Mouse (Mus musculus): ENCODE data around the gene Dock8. TPM values are rescaled to one million over a fixed set of nuclear protein-coding genes. Genes with fewer than 3 reads are reported as not detected.

Dock8 gene
- polyA plus RNA-seq, 1 experiment from 2014 or later, result 17.6 TPM

- Histone ChIP-seq H3K36me3 (ENCODE audit: control insufficient read depth, insufficient read depth, low read length) (no peaks in the 10 kb centered on the region), H3K27me3 (replicated peaks; ENCODE audit: control insufficient read depth, insufficient read depth, low read length) (no peaks in the 10 kb centered on the region), H3K9ac (ENCODE audit: low read depth, low read length) (no peak overlapping the region), H3K4me3 (ENCODE audit: low read depth, low read length) (no peak overlapping the region), H3K4me2 (no peak overlapping the region), H3K9me3 (ENCODE audit: control insufficient read depth, low read length) (no peaks in the 10 kb centered on the region), H3K27ac (ENCODE audit: low read depth, low read length) (no peak overlapping the region), H3K4me1 (replicated peaks; ENCODE audit: control insufficient read depth, insufficient read depth, low read length) (peaks cover 11% of the 10 kb centered on the region)
- DNase-seq (ENCODE audit: low spot score), result no peak
- 0 out of 2 replicates have a peak, but pooled peaks have one; percentile 12 for ATAC-seq (replicated peaks; ENCODE audit: low FRiP score)
- 73% methylated on average over 6 of the region's 6 CpGs for WGBS
These were observed 5.8 kb upstream of the Dock8 start for GRCm38 (mm10) chr19:24993526-24993925.

- 29% methylated on average over 8 of the region's 8 CpGs for WGBS
- H3K4me1 ChIP-seq (replicated peaks; ENCODE audit: control insufficient read depth, insufficient read depth, low read length), result peaks cover 11% of the 10 kb centered on the region
- H3K36me3 ChIP-seq (ENCODE audit: control insufficient read depth, insufficient read depth, low read length), result no peaks in the 10 kb centered on the region
- no peak overlapping the region; the same call in 1 of the 2 replicates for H3K4me2 ChIP-seq
- ATAC-seq (replicated peaks; ENCODE audit: low FRiP score) (no peak), DNase-seq (ENCODE audit: low spot score) (no peak)
- no peaks in the 10 kb centered on the region for H3K27me3 ChIP-seq (replicated peaks; ENCODE audit: control insufficient read depth, insufficient read depth, low read length)
- no peak overlapping the region for H3K27ac ChIP-seq (ENCODE audit: low read depth, low read length)
- no peak overlapping the region for H3K4me3 ChIP-seq (ENCODE audit: low read depth, low read length)
- H3K9me3 ChIP-seq (ENCODE audit: control insufficient read depth, low read length), result no peaks in the 10 kb centered on the region
- H3K9ac ChIP-seq (ENCODE audit: low read depth, low read length), result no peak overlapping the region
These were observed 4.4 kb upstream of the Dock8 start for GRCm38 (mm10) chr19:24994900-24995299.

GRCm38 (mm10) chr19:24996815-24997704, 2.3 kb upstream of the Dock8 start:
- H3K4me2 ChIP-seq, result no peak overlapping the region
- ATAC-seq (replicated peaks; ENCODE audit: low FRiP score) (no peak), DNase-seq (ENCODE audit: low spot score) (no peak)
- H3K27me3 ChIP-seq (replicated peaks; ENCODE audit: control insufficient read depth, insufficient read depth, low read length), result peaks cover 4% of the 10 kb centered on the region
- H3K9me3 ChIP-seq (ENCODE audit: control insufficient read depth, low read length), result no peaks in the 10 kb centered on the region
- no peak overlapping the region for H3K9ac ChIP-seq (ENCODE audit: low read depth, low read length)
- WGBS, result 48% methylated on average over 12 of the region's 12 CpGs
- H3K27ac ChIP-seq (ENCODE audit: low read depth, low read length), result no peak overlapping the region
- H3K4me3 ChIP-seq (ENCODE audit: low read depth, low read length), result no peak overlapping the region
- no peaks in the 10 kb centered on the region for H3K36me3 ChIP-seq (ENCODE audit: control insufficient read depth, insufficient read depth, low read length)
- peaks cover 10% of the 10 kb centered on the region for H3K4me1 ChIP-seq (replicated peaks; ENCODE audit: control insufficient read depth, insufficient read depth, low read length)

GRCm38 (mm10) chr19:24998561-24998960, 773 bp upstream of the Dock8 start:
- H3K36me3 ChIP-seq (ENCODE audit: control insufficient read depth, insufficient read depth, low read length), result no peaks in the 10 kb centered on the region
- no peak for DNase-seq (ENCODE audit: low spot score)
- H3K4me1 ChIP-seq (replicated peaks; ENCODE audit: control insufficient read depth, insufficient read depth, low read length), result peaks cover 15% of the 10 kb centered on the region
- peak overlapping the region; percentile 80 for H3K27ac ChIP-seq (ENCODE audit: low read depth, low read length)
- peak overlapping the region; percentile 73 for H3K4me2 ChIP-seq
- H3K4me3 ChIP-seq (ENCODE audit: low read depth, low read length), result peak overlapping the region; percentile 78
- 34% methylated on average over 5 of the region's 5 CpGs for WGBS
- ATAC-seq (replicated peaks; ENCODE audit: low FRiP score), result peak; percentile 39; the same call in 1 of the 2 replicates
- no peaks in the 10 kb centered on the region for H3K9me3 ChIP-seq (ENCODE audit: control insufficient read depth, low read length)
- peak overlapping the region; percentile 84 for H3K9ac ChIP-seq (ENCODE audit: low read depth, low read length)
- peaks cover 4% of the 10 kb centered on the region for H3K27me3 ChIP-seq (replicated peaks; ENCODE audit: control insufficient read depth, insufficient read depth, low read length)

GRCm38 (mm10) chr19:25000153-25000552, 819 bp downstream of the Dock8 start:
- ATAC-seq (replicated peaks; ENCODE audit: low FRiP score) (no peak), DNase-seq (ENCODE audit: low spot score) (no peak)
- H3K27ac ChIP-seq (ENCODE audit: low read depth, low read length), result no peak overlapping the region; the same call in 1 of the 2 replicates
- 13% methylated on average over 9 of the region's 9 CpGs for WGBS
- peak overlapping the region; percentile 78 for H3K4me3 ChIP-seq (ENCODE audit: low read depth, low read length)
- peak overlapping the region; percentile 73 for H3K4me2 ChIP-seq
- no peaks in the 10 kb centered on the region for H3K9me3 ChIP-seq (ENCODE audit: control insufficient read depth, low read length)
- H3K4me1 ChIP-seq (replicated peaks; ENCODE audit: control insufficient read depth, insufficient read depth, low read length), result peaks cover 21% of the 10 kb centered on the region
- H3K36me3 ChIP-seq (ENCODE audit: control insufficient read depth, insufficient read depth, low read length), result no peaks in the 10 kb centered on the region
- H3K9ac ChIP-seq (ENCODE audit: low read depth, low read length), result peak overlapping the region; percentile 84
- H3K27me3 ChIP-seq (replicated peaks; ENCODE audit: control insufficient read depth, insufficient read depth, low read length), result peaks cover 4% of the 10 kb centered on the region

- peak overlapping the region; percentile 11; the same call in 1 of the 2 replicates for H3K9ac ChIP-seq (ENCODE audit: low read depth, low read length)
- peaks cover 21% of the 10 kb centered on the region for H3K4me1 ChIP-seq (replicated peaks; ENCODE audit: control insufficient read depth, insufficient read depth, low read length)
- H3K27ac ChIP-seq (ENCODE audit: low read depth, low read length), result no peak overlapping the region
- 69% methylated on average over 6 of the region's 6 CpGs for whole genome bisulfite sequencing
- H3K4me3 ChIP-seq (ENCODE audit: low read depth, low read length), result 0 out of 2 replicates have a peak overlapping the region, but pooled peaks have one; percentile 78
- peak overlapping the region; percentile 73 for H3K4me2 ChIP-seq
- DNase-seq (ENCODE audit: low spot score) (no peak), ATAC-seq (replicated peaks; ENCODE audit: low FRiP score) (no peak)
- peaks cover 4% of the 10 kb centered on the region for H3K27me3 ChIP-seq (replicated peaks; ENCODE audit: control insufficient read depth, insufficient read depth, low read length)
- H3K36me3 ChIP-seq (ENCODE audit: control insufficient read depth, insufficient read depth, low read length), result no peaks in the 10 kb centered on the region
- H3K9me3 ChIP-seq (ENCODE audit: control insufficient read depth, low read length), result no peaks in the 10 kb centered on the region
These were observed 2.7 kb downstream of the Dock8 start for GRCm38 (mm10) chr19:25002032-25002431.

- DNase-seq (ENCODE audit: low spot score) (no peak), ATAC-seq (replicated peaks; ENCODE audit: low FRiP score) (no peak)
- Histone ChIP-seq H3K9me3 (ENCODE audit: control insufficient read depth, low read length) (no peaks in the 10 kb centered on the region), H3K36me3 (ENCODE audit: control insufficient read depth, insufficient read depth, low read length) (no peaks in the 10 kb centered on the region), H3K4me2 (no peak overlapping the region; the same call in 1 of the 2 replicates), H3K27me3 (replicated peaks; ENCODE audit: control insufficient read depth, insufficient read depth, low read length) (peaks cover 4% of the 10 kb centered on the region), H3K9ac (ENCODE audit: low read depth, low read length) (no peak overlapping the region), H3K4me1 (replicated peaks; ENCODE audit: control insufficient read depth, insufficient read depth, low read length) (peaks cover 16% of the 10 kb centered on the region), H3K4me3 (ENCODE audit: low read depth, low read length) (no peak overlapping the region), H3K27ac (ENCODE audit: low read depth, low read length) (no peak overlapping the region)
- WGBS, result 55% methylated on average over 3 of the region's 3 CpGs
These were observed 3.5 kb downstream of the Dock8 start for GRCm38 (mm10) chr19:25002828-25003227.

GRCm38 (mm10) chr19:25003810-25004209, 4.5 kb downstream of the Dock8 start:
- H3K4me1 ChIP-seq (replicated peaks; ENCODE audit: control insufficient read depth, insufficient read depth, low read length), result peaks cover 16% of the 10 kb centered on the region
- H3K27me3 ChIP-seq (replicated peaks; ENCODE audit: control insufficient read depth, insufficient read depth, low read length), result peaks cover 4% of the 10 kb centered on the region
- WGBS, result 70% methylated on average over 4 of the region's 4 CpGs
- no peak overlapping the region for H3K27ac ChIP-seq (ENCODE audit: low read depth, low read length)
- no peak for ATAC-seq (replicated peaks; ENCODE audit: low FRiP score)
- H3K4me2 ChIP-seq, result no peak overlapping the region
- H3K9me3 ChIP-seq (ENCODE audit: control insufficient read depth, low read length), result no peaks in the 10 kb centered on the region
- no peak for DNase-seq (ENCODE audit: low spot score)
- no peak overlapping the region; the same call in 1 of the 2 replicates for H3K9ac ChIP-seq (ENCODE audit: low read depth, low read length)
- no peaks in the 10 kb centered on the region for H3K36me3 ChIP-seq (ENCODE audit: control insufficient read depth, insufficient read depth, low read length)
- H3K4me3 ChIP-seq (ENCODE audit: low read depth, low read length), result no peak overlapping the region

All from liver, embryonic 11.5 days (tissue).